Comparison of ENCODE assay signal across 10 mouse cellular contexts in the genomic region with DNA sequence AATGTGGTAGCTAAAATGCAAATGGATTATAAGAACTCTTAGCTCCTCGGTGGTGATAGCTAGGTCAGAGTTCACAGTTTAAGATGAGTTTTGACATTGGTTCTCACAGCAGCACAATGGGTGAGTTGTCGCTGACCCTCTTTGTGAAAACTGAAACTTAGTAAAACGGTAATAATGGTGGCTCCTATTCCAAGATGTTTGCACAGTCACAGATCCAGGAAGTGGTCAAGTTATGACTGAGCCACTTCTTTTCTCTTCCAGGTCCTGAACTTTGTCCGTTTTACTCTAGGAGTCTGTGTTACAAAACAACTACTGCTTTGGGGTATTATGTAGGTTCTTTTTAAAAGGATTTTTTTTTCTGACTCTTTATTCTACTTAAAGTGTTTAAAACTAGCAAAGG. TPM values are rescaled to one million over a fixed set of nuclear protein-coding genes. Genes with fewer than 3 reads are reported as not detected.
DNase-seq lines count a peak whose midpoint lies in the region; ATAC-seq and TF ChIP-seq lines count a peak whose summit lies in the region.
"Had no signal": no experiment of that assay in that cellular context is flagged by ENCODE, and none has a peak within 500 bp of the region (broad histone marks: within the 10 kb centered on the region; RNA-seq: fewer than 3 reads in every experiment).

No protein-coding gene starts in this region.

- no peak for DNase-seq in heart, adult 18-20 months
- DNase-seq in CH12.LX (ENCODE audit: extremely low read depth) (no peak), MN1 (ENCODE audit: low spot score) (no peak)
- DNase-seq in hindbrain, embryonic 10.5 days (ENCODE audit: low spot score), result no peak
- DNase-seq in lung, postnatal 0 days (ENCODE audit: low spot score), result peak; percentile 53
- DNase-seq in left cerebral cortex, adult 18-20 months (ENCODE audit: low spot score in 2 of 2), result no peak
- no peak for DNase-seq in cerebellum, postnatal 14 days
- DNase-seq: cerebellum, adult 18-20 months; gastrocnemius, postnatal 36 days had no signal

- no peak overlapping the region for H3K27ac ChIP-seq in heart, embryonic 16.5 days (ENCODE audit: low read length)
- H3K27ac ChIP-seq in CH12.LX (ENCODE audit: insufficient read depth, low read depth), result no peak overlapping the region
- no peak overlapping the region for H3K27ac ChIP-seq in hindbrain, embryonic 10.5 days
- H3K27ac ChIP-seq in lung, postnatal 0 days (ENCODE audit: low read length), result peak overlapping the region; percentile 72; the same call in 1 of the 2 replicates

- no peak overlapping the region for H3K9ac ChIP-seq in heart, embryonic 16.5 days (ENCODE audit: low read length)
- peak overlapping the region; percentile 59 for H3K9ac ChIP-seq in CH12.LX (ENCODE audit: insufficient read depth, low read depth)
- no peak overlapping the region; the same call in 1 of the 2 replicates for H3K9ac ChIP-seq in lung, postnatal 0 days (replicated peaks; ENCODE audit: low read depth)

- peaks cover 4% of the 10 kb centered on the region; the same call in 1 of the 2 replicates for H3K79me2 ChIP-seq in CH12.LX (replicated peaks; ENCODE audit: control insufficient read depth, extremely low read depth, insufficient read depth, poor library complexity, severe bottlenecking)

- peak overlapping the region; percentile 81 for H3K4me2 ChIP-seq in heart, embryonic 16.5 days (ENCODE audit: low read depth, low read length)
- H3K4me2 ChIP-seq in CH12.LX (ENCODE audit: insufficient read depth, low read depth, poor library complexity, severe bottlenecking), result peak overlapping the region; percentile 100
- peak overlapping the region; percentile 81 for H3K4me2 ChIP-seq in lung, postnatal 0 days (replicated peaks; ENCODE audit: low read depth, low read length)

- no peak for ATAC-seq in heart, embryonic 16.5 days (replicated peaks; ENCODE audit: extremely low read depth, insufficient read depth, low FRiP score)
- no peak for ATAC-seq in lung, postnatal 0 days

- TF ChIP-seq POLR2A in CH12.LX (IDR thresholded peaks at IDR 0.05; ENCODE audit: low read depth, low read length), result no peak

- in situ Hi-C loops in CH12.LX (cut with MboI; ENCODE audit: low pct_ligation_motif_present, low pct_unique_long_range_greater_than_20kb, low sequenced_read_pairs), result no loop called here

- no peak for TF ChIP-seq EP300 in CH12.LX (IDR thresholded peaks at IDR 0.05; ENCODE audit: low read length)
- no peak for TF ChIP-seq EP300 in lung, postnatal 0 days (IDR thresholded peaks at IDR 0.05)

- no peak overlapping the region; the same call in 1 of the 2 replicates for H3K4me3 ChIP-seq in heart, embryonic 16.5 days (ENCODE audit: low read length)
- peak overlapping the region in 2 of 3 experiments; percentile 92 for H3K4me3 ChIP-seq in CH12.LX (replicated peaks in 1 of 3; ENCODE audit: low read depth in 2 of 3, low read length in 2 of 3, poor library complexity in 1 of 3)
- H3K4me3 ChIP-seq in hindbrain, embryonic 10.5 days, result peak overlapping the region; percentile 82
- peak overlapping the region; percentile 89 for H3K4me3 ChIP-seq in lung, postnatal 0 days (ENCODE audit: low read depth, low read length)

- no peak for TF ChIP-seq CTCF in CH12.LX (conservative IDR thresholded peaks at IDR 0.05 in 1 of 2, IDR thresholded peaks at IDR 0.05 in 1 of 2; ENCODE audit: low read depth in 2 of 2, low read length in 2 of 2)
- TF ChIP-seq CTCF in lung, postnatal 0 days (IDR thresholded peaks at IDR 0.05), result no peak

- no peaks in the 10 kb centered on the region for H3K9me3 ChIP-seq in heart, embryonic 16.5 days (replicated peaks; ENCODE audit: control insufficient read depth, low read length)
- H3K9me3 ChIP-seq in CH12.LX (replicated peaks; ENCODE audit: low read length), result no peaks in the 10 kb centered on the region
- H3K9me3 ChIP-seq in hindbrain, embryonic 10.5 days, result no peaks in the 10 kb centered on the region
- no peaks in the 10 kb centered on the region for H3K9me3 ChIP-seq in lung, postnatal 0 days (ENCODE audit: low read length)

- dilution Hi-C loops in CH12.LX (cut with MboI; ENCODE audit: extremely low pct_ligation_motif_present, extremely low pct_unique_long_range_greater_than_20kb, low sequenced_read_pairs), result no loop called here

- TF ChIP-seq RAD21 in CH12.LX (IDR thresholded peaks at IDR 0.05; ENCODE audit: low read depth, low read length), result no peak

- 59% methylated on average over 4 of the region's 4 CpGs for WGBS in heart, embryonic 16.5 days
- 56% methylated on average over 4 of the region's 4 CpGs for WGBS in hindbrain, embryonic 10.5 days
- WGBS in lung, postnatal 0 days, result 38% methylated on average over 4 of the region's 4 CpGs

- no peaks in the 10 kb centered on the region for H3K27me3 ChIP-seq in heart, embryonic 16.5 days (ENCODE audit: control insufficient read depth, insufficient read depth, low read length)
- no peaks in the 10 kb centered on the region for H3K27me3 ChIP-seq in CH12.LX (replicated peaks)
- no peaks in the 10 kb centered on the region for H3K27me3 ChIP-seq in hindbrain, embryonic 10.5 days (ENCODE audit: insufficient read depth, poor library complexity, severe bottlenecking)
- no peaks in the 10 kb centered on the region for H3K27me3 ChIP-seq in lung, postnatal 0 days (replicated peaks; ENCODE audit: insufficient read depth, low read length)

- H3K4me1 ChIP-seq in heart, embryonic 16.5 days (ENCODE audit: control insufficient read depth, insufficient read depth, low read length), result peaks cover 8% of the 10 kb centered on the region
- H3K4me1 ChIP-seq in CH12.LX (ENCODE audit: control insufficient read depth in 1 of 2, insufficient read depth in 2 of 2), result peaks cover 0 to 9% of the 10 kb centered on the region in 2 experiments; a peak in 2 of 4 replicates
- peaks cover 16% of the 10 kb centered on the region for H3K4me1 ChIP-seq in hindbrain, embryonic 10.5 days (replicated peaks)
- H3K4me1 ChIP-seq in lung, postnatal 0 days (ENCODE audit: insufficient read depth, low read depth, low read length), result peaks cover 3% of the 10 kb centered on the region; the same call in 1 of the 2 replicates

- H3K36me3 ChIP-seq in heart, embryonic 16.5 days (ENCODE audit: control insufficient read depth, insufficient read depth), result no peaks in the 10 kb centered on the region
- no peaks in the 10 kb centered on the region for H3K36me3 ChIP-seq in CH12.LX (replicated peaks in 1 of 2; ENCODE audit: control insufficient read depth in 1 of 2, insufficient read depth in 1 of 2, low read length in 1 of 2)
- H3K36me3 ChIP-seq in hindbrain, embryonic 10.5 days, result no peaks in the 10 kb centered on the region
- H3K36me3 ChIP-seq in lung, postnatal 0 days (ENCODE audit: insufficient read depth, low read length), result no peaks in the 10 kb centered on the region

TF ChIP-seq in CH12.LX, 34 proteins besides CTCF, POLR2A, EP300 and RAD21:
- TF ChIP-seq E2F4 (IDR thresholded peaks at IDR 0.05; ENCODE audit: insufficient replicate concordance, low read depth, low read length) (no peak), MXI1 (IDR thresholded peaks at IDR 0.05; ENCODE audit: low read depth, low read length) (peak; percentile 55; the same call in 1 of the 2 replicates)

RNA-seq across cellular contexts. Expression of a gene that starts 1.9 kb away (rescaled TPM):
- polyA plus RNA-seq in heart, embryonic 16.5 days (2015; fragmentation: Nextera tagmentation; extraction: Ambion mirVana), result 7.1 and 8.2 TPM in 2 replicates
- total RNA-seq in heart, adult 18-20 months (2021), result 1 to 10 TPM; 1.5 to 2.6 TPM
- total RNA-seq in CH12.LX (2012; rRNA removed) (14.5 and 17.0 TPM in 2 replicates), CH12.LX (2014; rRNA removed) (27.1 and 31.7 TPM in 2 replicates)
- polyA plus RNA-seq in CH12.LX (2012; ENCODE audit: insufficient read length, low read depth), result 9.9 and 10.8 TPM in 2 replicates
- 15.7 and 16.5 TPM in 2 replicates for polyA plus RNA-seq in hindbrain, embryonic 10.5 days (2016; fragmentation: Nextera tagmentation; extraction: Ambion mirVana)
- 113 and 117 TPM in 2 replicates for polyA plus RNA-seq in lung, postnatal 0 days (2015; fragmentation: Nextera tagmentation; extraction: Ambion mirVana)
- 1 to 10 TPM in 1 of 2 experiments, under 1 TPM in 1; 0.88 to 2.0 TPM for total RNA-seq in left cerebral cortex, adult 18-20 months (2021)

RNA-seq across cellular contexts. Expression of a gene that starts 32.0 kb away (rescaled TPM):
- polyA plus RNA-seq in heart, embryonic 16.5 days (2015; fragmentation: Nextera tagmentation; extraction: Ambion mirVana), result 10.5 and 11.2 TPM in 2 replicates
- total RNA-seq in heart, adult 18-20 months (2021), result 1 to 10 TPM; 6.7 to 9.3 TPM
- 14.3 and 14.8 TPM in 2 replicates for total RNA-seq in CH12.LX (2012; rRNA removed)
- total RNA-seq in CH12.LX (2014; rRNA removed), result 18.9 and 21.0 TPM in 2 replicates
- 14.3 and 17.2 TPM in 2 replicates for polyA plus RNA-seq in CH12.LX (2012; ENCODE audit: insufficient read length, low read depth)
- polyA plus RNA-seq in hindbrain, embryonic 10.5 days (2016; fragmentation: Nextera tagmentation; extraction: Ambion mirVana), result 15.9 and 18.0 TPM in 2 replicates
- 5.2 and 6.2 TPM in 2 replicates for polyA plus RNA-seq in lung, postnatal 0 days (2015; fragmentation: Nextera tagmentation; extraction: Ambion mirVana)
- 10 to 100 TPM in 1 of 2 experiments, 1 to 10 TPM in 1; 8.5 to 11.3 TPM for total RNA-seq in left cerebral cortex, adult 18-20 months (2021)
